Comparison of ENCODE assay signal across 8 mouse cellular contexts in genomic region chr11:106391546-106392188, GRCm38 (mm10). TPM values are rescaled to one million over a fixed set of nuclear protein-coding genes. Genes with fewer than 3 reads are reported as not detected.
DNase-seq lines count a peak whose midpoint lies in the region; ATAC-seq lines count a peak whose summit lies in the region.

No protein-coding gene starts in this region.

- H3K4me3 ChIP-seq in hindbrain, embryonic 14.5 days (replicated peaks; ENCODE audit: low read length) = no peak overlapping the region

- no peak overlapping the region for H3K9ac ChIP-seq in hindbrain, embryonic 14.5 days

- 33% methylated on average over 6 of the region's 6 CpGs for WGBS in hindbrain, embryonic 14.5 days

- no peaks in the 10 kb centered on the region for H3K9me3 ChIP-seq in hindbrain, embryonic 14.5 days (ENCODE audit: control insufficient read depth, low read length)

- ATAC-seq in frontal cortex, adult (ENCODE audit: low TSS enrichment) = peak; percentile 89
- peak; percentile 31; the same call in 1 of the 2 replicates for ATAC-seq in hindbrain, embryonic 14.5 days (ENCODE audit: low FRiP score)

- H3K4me1 ChIP-seq in hindbrain, embryonic 14.5 days (replicated peaks; ENCODE audit: control insufficient read depth, insufficient read depth, low read length) = no peaks in the 10 kb centered on the region

- H3K36me3 ChIP-seq in hindbrain, embryonic 14.5 days (replicated peaks; ENCODE audit: control insufficient read depth, insufficient read depth) = peaks cover 12% of the 10 kb centered on the region; the same call in 1 of the 2 replicates

- no peak overlapping the region for H3K4me2 ChIP-seq in hindbrain, embryonic 14.5 days (replicated peaks)

- DNase-seq in R1 (ENCODE audit: low read depth, low spot score) = peak; percentile 75
- peak; percentile 52 for DNase-seq in cerebellum, adult 11-12 months
- peak; percentile 88 for DNase-seq in hindbrain, embryonic 14.5 days (ENCODE audit: low spot score)
- DNase-seq in layer of hippocampus, postnatal 14 days (ENCODE audit: low spot score in 2 of 2) = peak; percentile 67 to 80
- DNase-seq in lung, postnatal 14 days = peak; percentile 81
- peak; percentile 85 for DNase-seq in retina, postnatal 1 day
- DNase-seq in urinary bladder, postnatal 25 days (ENCODE audit: low spot score) = peak; percentile 50

- H3K27ac ChIP-seq in hindbrain, embryonic 14.5 days = no peak overlapping the region

- H3K27me3 ChIP-seq in hindbrain, embryonic 14.5 days (ENCODE audit: control insufficient read depth, insufficient read depth, low read length) = no peaks in the 10 kb centered on the region

RNA-seq across cellular contexts. Expression of gene Icam2, which starts 3.8 kb away (rescaled TPM):
- 13.6 and 18.6 TPM in 2 replicates for polyA plus RNA-seq in hindbrain, embryonic 14.5 days (2014; fragmentation: Nextera tagmentation; extraction: Ambion mirVana)
- 1 to 10 TPM; 4.5 to 5.9 TPM for total RNA-seq in layer of hippocampus, postnatal 14 days (2021)

RNA-seq across cellular contexts. Expression of gene Prr29, which starts 26.4 kb away (rescaled TPM):
- polyA plus RNA-seq in hindbrain, embryonic 14.5 days (2014; fragmentation: Nextera tagmentation; extraction: Ambion mirVana) = not detected in 2 replicates
- under 1 TPM in 1 of 2 experiments, not detected in 1; 0.74 TPM for total RNA-seq in layer of hippocampus, postnatal 14 days (2021)

RNA-seq across cellular contexts. Expression of gene Scn4a, which starts 38.6 kb away (rescaled TPM):
- polyA plus RNA-seq in hindbrain, embryonic 14.5 days (2014; fragmentation: Nextera tagmentation; extraction: Ambion mirVana) = not detected in 2 replicates
- not detected for total RNA-seq in layer of hippocampus, postnatal 14 days (2021)
